Mouse (Mus musculus) urinary bladder, postnatal 10 days (tissue): ENCODE data around the gene Nbea.
"Not testable (repeated sequence)": the region's sequence is repeated elsewhere in the genome, so short reads cannot be mapped to it uniquely, and the experiment has no call there.

Source experiments
- DNase-seq: peaks from one replicate; pipeline ENCODE4 v3.0.0; 2022; ENCODE audit warnings: low spot score

The Nbea gene

DNA sequence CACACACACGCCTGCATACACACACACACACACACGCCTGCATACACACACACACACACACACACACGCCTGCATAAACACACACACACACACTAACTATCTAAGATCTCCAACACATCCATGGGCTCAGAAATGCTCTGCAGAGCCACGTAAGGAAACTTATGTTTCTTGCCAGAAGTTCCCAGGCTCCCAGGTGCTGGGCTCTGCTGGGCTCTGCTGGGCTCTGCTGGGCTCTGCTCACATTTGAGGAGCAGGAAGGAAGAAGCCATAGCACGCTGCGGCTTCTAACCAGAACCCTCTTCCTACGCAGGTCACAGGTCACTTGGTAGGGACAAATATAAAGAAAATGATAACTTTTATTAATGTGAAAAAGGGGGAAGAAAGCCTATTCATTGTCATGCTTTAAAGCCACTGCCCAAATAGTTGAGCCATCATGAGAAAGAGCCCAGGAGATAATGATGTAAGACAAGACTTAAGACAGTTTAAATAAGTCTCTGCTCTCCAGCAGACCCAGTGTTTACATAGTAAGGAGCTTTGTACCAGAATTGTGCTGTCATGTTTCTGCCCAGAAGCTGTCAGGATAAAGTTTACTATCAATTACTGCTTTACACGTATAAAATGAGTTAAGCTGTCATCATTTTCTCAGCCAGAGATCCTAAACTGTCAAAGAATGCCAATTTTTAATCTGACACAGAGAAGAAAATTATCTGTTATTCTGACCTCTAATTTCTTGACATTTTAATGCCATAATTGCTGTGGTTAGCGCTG is 521.6 kb downstream of the Nbea start:
- DNase-seq: no peak

DNA sequence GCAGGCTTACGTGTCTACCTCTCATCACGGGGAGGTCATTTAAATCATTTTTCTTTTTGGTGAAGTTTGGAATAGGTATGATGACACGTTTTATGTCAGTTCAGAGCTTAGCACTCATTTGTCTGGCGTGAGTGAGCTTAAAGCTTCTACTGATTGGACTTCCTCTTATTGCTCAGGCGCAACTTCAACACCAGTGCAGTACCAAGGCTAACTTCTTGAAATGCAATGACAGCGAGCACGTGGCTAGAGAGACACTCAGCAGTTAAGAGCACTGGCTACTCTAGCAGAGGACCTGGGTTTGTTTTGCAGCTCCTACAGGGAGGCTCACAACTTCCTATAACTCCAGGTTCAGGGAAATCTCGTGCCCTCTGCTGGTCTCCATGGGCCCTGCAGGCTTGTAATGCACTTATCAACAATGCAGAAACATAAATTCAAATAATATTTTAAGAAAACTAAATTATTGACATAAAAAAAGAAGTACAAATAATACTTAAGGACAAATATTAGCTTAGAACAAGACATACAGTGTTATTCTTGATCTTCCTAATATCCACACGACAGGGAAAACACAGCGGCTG is 523.2 kb downstream of the Nbea start:
- no peak for DNase-seq

- no peak for DNase-seq
Measured at GRCm38 (mm10) chr3:55659558-55660215, 523.8 kb downstream of the Nbea start.

- DNase-seq: no peak
Measured at GRCm38 (mm10) chr3:55652321-55652720, 531.2 kb downstream of the Nbea start.

DNA sequence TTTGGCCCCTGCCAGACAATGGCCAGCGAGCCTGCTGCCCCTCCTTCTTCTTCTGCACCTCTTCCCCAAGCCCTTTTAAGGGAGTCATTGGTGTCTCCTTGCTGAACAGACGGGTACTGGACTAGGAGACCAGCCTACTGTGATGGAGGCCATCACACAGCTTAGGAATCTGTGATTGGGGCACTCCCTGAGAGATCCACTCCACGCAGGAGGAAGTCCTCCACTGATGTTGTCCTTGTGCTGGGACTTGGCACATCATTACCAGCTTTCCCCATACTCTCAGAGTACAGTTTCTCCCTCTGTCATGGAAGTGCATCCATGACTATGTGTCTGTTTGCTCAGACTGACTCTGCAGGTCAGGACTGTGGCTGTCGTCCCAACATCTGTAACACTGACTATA is 531.6 kb downstream of the Nbea start:
- DNase-seq: no peak

GRCm38 (mm10) chr3:55649541-55649940 is 534.0 kb downstream of the Nbea start:
- no peak for DNase-seq

DNA sequence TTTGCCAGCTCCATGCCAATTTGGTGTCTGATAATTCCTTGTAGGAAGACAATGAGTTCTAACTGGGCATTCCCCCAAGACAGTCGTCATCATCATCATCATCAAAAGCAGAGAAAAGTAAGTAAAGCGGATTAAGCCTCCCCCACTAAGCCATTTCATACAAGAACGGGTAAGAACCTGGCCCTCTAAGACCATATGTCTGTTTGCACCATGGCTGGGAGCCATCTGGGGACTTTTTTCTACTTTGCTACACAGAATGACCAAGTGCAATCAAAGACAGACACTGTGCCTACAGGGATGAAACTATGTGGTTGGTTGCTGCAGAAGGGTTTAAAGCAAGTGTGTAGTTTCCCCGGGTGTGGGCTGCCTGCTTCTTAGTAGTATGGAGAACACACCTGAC is 535.2 kb downstream of the Nbea start:
- no peak for DNase-seq

DNA sequence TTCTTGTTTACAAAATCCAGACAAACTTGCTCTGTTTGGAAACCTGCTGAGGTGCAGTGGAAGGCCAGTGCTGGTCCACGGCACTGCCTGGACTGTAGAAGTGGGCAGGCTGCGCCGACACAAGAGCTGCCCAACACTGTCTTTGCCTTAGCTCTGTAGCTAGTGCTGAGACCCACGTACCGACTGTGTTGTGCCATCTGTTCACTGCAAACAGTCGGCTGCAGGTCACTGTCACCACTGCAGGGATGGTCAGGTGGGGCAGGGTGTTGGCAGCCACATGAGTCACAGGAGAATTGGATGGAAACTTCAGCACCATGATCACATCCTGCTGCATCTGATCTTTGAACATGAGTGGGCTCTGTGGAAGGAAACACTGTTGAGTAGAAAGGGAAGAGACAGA is 536.3 kb downstream of the Nbea start:
- no peak for DNase-seq

- DNase-seq: no peak
Measured at GRCm38 (mm10) chr3:55646437-55646836, 537.1 kb downstream of the Nbea start.

GRCm38 (mm10) chr3:55644035-55644618 is 539.4 kb downstream of the Nbea start:
- DNase-seq: no peak

DNA sequence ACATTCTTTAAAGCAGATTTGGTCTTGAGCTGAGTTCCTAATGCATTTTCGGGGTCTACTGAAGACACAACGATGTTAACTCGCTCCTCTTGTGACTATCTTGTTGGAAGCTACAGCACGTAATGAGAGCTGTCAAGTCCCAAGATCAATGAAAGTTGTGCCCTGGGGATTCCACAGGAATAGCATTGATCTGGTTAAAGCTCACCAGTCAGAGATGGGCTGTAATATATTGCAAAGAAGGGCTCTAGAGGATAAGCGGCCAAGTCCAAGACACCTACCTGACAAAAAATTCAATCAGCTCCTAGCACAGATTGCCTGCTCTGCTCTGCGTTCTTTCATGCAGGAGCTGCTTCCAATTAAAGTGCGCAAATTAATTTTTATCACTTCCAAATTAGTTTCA is 545.8 kb downstream of the Nbea start:
- no peak for DNase-seq

DNA sequence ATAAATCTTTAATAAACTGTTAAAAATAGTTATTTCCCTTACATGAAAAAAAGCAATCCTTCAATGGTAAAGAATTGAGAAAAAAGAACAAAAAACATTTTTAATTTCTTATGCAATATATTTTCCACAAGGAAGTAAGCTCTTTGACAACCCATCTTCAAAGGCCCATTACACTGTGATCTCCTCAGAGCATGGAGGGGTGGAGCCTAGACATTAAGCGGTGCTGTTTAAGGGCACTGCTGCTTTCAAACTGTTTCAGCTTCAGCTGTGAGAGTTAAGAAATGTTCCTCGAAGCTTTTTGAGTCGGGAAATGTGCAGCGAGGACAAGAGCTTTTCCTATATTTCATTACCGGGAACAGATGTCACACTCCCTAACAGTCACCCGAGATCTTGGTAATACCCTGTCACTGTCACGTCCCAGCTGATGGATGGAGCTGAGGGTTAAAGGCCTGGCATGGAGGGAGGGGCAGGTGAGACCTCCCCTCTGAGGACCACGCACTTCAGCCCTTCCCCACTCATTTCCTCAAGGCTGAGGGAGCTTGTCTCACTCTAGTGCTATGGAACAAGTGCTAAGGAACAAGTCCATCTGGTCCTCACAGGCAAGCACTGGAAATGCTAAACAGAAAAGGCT is 547.8 kb downstream of the Nbea start:
- no peak for DNase-seq

DNA sequence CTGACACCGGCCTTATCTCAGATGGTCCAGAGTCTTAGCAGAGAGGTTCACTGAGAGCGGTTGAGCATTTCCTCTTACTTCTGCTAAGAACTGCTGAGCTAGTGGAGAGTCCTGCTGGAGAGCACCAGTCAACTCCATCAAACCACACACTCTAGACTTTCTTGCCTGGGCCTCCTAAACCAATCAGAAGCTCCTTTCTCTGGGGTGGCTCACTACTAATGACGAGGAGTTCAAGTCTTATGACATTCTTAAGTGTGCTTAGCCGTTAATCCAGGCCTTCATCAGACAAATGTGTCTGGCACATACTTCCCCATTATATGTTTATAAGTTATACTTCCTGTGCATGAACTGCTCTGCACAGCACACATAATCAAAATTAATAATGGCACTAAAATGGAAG is 556.4 kb downstream of the Nbea start:
- no peak for DNase-seq

DNA sequence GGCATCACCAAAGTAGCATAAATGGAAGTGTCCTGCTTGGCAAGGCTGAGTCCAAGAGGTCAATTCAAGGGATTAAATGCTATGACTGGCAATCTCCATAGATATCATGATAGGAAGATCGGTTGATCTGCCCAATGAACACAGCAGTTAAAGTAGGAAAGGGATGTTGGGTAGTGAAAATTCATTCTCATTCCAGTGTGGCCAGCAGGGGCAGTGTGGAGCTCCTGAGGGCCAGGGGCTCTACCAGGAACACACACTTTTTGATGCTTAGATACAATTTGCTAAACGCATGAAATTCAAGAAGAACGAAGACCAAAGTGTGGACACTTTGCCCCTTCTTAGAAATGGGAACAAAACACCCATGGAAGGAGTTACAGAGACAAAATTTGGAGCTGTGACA is 561.5 kb downstream of the Nbea start:
- not testable (repeated sequence) for DNase-seq

- DNase-seq: no peak
Measured at GRCm38 (mm10) chr3:55618396-55618795, 565.1 kb downstream of the Nbea start.

- DNase-seq: no peak
Measured at GRCm38 (mm10) chr3:55612459-55613115, 570.9 kb downstream of the Nbea start.

DNA sequence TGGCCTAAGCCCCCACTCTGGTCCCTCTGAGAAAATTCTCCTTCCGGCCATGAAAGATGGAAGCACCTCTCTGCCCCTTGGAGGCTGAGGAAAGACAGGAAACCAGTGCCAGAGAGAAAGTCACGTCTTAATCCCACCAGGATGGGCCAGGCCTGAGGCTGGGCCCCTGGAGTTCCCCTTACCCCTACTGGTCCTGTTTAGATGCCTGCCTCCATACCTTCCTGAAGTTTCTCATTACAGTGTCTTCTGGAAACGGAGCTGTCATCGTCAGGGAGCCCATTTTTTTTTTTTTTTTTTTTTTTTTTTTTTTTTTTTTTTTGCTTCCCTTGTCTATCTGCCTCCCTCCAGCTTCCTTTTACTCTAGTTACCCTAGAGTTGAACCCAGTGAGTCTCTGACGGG is 571.5 kb downstream of the Nbea start:
- DNase-seq: no peak

- DNase-seq: no peak
Measured at GRCm38 (mm10) chr3:55610191-55610590, 573.3 kb downstream of the Nbea start.

GRCm38 (mm10) chr3:55600286-55600685 is 583.2 kb downstream of the Nbea start:
- DNase-seq: no peak

DNA sequence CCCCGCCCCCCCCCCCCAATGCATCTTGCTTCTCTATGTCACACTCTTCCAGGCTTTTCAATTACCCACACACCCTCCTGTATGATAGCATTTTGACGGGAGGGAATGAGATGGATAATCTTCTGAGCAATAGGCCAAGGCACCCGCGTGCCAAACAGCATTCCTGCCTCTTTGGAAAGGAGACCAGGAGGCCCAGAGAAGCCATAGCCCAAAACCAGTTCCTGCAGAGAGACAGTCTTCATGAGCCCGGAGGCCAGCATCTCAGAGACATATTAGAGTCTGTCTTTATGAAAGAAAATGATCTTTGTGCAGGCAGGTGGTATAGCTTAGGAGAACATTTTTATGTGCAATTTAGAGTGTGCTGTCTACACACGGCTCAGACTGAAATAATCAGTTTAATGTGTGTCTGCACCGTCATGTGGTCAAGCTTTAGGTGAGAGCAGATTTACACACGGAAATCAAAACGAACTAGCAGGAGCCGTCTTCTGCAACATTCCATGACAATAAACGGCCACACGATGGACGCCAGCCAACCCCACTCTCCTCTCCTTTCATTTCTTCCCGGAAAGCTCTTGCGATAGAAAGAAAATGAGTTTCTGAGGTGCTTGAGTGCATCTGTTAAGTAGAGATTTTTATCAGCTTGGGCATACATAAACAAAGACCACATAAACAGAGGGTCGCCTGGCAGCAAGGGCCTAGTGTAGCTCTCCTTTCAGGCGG is 584.0 kb downstream of the Nbea start:
- no peak for DNase-seq

GRCm38 (mm10) chr3:55598681-55599080 is 584.8 kb downstream of the Nbea start:
- DNase-seq: no peak
